Mouse (Mus musculus): ENCODE results near the gene Nup155. TPM values are rescaled to one million over a fixed set of nuclear protein-coding genes. Genes with fewer than 3 reads are reported as not detected.
"Not testable (repeated sequence)": the region's sequence is repeated elsewhere in the genome, so short reads cannot be mapped to it uniquely, and the experiment has no call there.

Gene Nup155
- total RNA-seq (2015; ENCODE audit: low replicate concordance) (8.5 and 17.3 TPM in 2 replicates), total RNA-seq (2017; ENCODE audit: low replicate concordance) (19.4 and 23.5 TPM in 2 replicates)

DNA sequence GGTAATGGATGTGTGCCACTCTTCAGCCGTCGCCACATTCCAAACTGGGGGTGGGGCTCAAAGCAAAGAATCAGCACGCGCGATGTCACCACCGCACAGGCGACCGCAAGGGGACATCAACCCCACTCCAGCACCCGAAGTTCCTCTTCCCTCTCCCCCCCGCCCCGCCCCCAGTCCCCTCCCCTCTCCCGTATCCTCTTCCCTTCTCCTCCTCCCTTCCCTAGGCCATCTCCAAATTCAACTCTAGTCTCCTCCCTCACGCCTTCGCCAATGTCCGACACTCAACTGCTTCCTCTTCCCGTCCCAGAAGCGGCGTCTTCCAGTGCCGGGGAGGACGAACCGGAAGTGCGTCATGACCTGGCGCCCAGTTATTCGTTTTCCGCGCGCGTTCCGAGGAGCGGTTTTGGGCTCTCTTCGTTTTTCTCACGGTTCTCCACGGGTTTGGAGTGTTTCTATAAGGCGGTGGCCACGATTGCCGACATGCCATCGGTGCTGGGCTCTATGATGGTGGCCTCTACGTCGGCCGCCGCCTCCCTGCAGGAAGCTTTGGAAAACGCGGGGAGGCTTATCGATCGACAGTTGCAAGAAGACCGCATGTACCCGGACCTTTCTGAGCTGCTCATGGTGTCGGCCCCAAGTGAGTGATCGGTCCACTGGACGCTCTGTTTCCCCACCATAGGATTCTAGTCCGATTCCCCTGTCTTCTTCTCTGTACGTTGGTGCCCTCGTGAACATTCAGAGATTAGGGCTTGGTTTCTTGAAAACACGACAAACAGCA, at the start of gene Nup155:
TSS of gene Nup155 (plus strand) at position 308 of the 778 bp plus-strand sequence.
- ATAC-seq (replicated peaks; ENCODE audit: low FRiP score, poor library complexity, severe bottlenecking): peak; percentile 99

GRCm38 (mm10) chr15:8065221-8065620, 43.9 kb upstream of the Nup155 start:
- ATAC-seq (replicated peaks; ENCODE audit: low FRiP score, poor library complexity, severe bottlenecking): no peak

DNA sequence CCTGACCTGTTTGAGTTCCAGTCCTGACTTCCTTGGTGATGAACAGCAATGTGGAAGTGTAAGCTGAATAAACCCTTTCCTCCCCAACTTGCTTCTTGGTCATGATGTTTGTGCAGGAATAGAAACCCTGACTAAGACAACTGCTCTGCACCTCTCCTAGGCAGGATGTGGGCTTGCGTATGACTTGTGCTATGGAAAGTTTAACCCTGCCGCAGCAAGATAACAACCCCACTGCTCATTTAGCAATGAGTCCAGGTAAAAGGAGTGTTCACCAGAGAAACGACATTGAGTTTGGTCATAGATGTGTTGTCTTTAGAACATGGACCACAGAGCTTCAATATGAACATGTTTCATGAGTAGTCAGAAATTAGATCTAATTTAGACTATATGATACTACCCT, 35.9 kb upstream of the Nup155 start:
- ATAC-seq (replicated peaks; ENCODE audit: low FRiP score, poor library complexity, severe bottlenecking): not testable (repeated sequence)

- ATAC-seq (replicated peaks; ENCODE audit: low FRiP score, poor library complexity, severe bottlenecking): no peak
Observed at GRCm38 (mm10) chr15:8082139-8082538, 26.9 kb upstream of the Nup155 start.

DNA sequence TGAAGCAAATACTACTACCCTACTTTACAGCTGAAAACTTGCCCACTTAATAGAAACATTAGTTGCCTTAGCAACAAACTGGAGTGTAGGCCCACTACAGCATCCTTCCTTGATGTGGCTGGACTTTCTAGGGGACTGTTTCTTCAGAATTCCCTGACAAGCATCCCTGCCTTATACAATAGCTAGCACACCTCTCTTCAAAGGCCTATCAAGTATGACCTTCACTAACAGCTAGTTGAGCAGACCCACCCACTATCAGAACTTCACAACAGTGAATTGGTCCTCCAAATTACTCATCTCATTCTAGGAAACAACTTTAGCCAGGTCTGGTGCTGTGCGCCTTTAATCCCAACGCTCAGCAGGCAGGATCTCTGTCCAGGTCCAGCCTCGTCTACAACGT, 21.8 kb upstream of the Nup155 start:
- no peak for ATAC-seq (replicated peaks; ENCODE audit: low FRiP score, poor library complexity, severe bottlenecking)

DNA sequence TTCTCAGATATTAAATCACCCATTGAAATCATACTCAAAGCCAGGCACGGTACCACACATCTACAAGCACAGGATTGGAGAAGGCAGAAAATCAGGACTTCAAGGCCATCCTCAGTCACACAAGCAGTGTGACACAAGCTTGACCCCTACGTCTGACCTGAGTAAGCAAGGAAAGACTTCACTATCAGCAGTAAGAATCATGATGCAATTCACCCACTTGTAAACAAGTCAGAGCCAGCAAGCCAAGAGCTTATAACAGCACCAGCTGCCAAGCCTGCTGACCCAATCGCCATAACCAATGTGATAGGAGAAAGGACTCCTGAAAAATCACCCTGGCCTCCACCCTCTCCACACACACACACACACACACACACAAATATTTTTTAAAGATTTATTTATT, 20.4 kb upstream of the Nup155 start:
- ATAC-seq (replicated peaks; ENCODE audit: low FRiP score, poor library complexity, severe bottlenecking): no peak

DNA sequence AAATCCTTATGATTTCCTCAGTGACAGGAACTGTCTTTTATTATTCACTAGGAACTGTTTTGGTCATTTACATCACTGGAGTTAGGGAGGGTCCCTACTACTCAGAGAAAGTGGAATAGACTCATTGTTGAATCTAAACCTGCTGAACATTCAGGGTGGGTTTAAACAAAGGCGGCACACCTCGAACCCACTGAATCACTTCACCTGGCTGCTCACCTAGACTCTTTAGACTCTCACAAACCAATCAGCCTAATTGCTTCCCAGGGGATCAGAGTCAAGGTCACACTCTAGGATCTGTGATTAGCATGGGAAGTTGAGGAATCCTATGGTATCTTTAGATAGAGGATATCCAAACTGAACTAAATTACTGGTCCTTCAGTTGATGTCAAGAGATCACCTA, 18.4 kb upstream of the Nup155 start:
- no peak for ATAC-seq (replicated peaks; ENCODE audit: low FRiP score, poor library complexity, severe bottlenecking)

DNA sequence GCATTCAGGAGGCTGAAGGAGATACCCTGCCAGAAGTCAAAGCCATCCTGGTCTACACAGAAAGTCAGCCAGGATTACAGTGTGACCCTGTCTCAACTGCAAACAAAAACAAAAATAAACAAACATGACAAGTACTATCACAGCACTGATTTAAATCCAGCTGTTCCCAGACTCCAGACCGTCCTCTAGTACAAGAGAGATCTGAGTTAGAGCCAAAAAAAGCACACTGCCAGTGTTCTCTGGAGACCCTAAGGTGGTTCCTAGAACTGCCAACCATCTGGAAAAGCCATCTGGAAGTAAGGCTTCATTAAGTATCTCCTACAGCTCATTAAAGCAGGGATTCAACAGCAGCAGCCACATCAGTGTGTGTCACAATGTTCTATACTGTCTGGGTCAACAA, 16.4 kb upstream of the Nup155 start:
- ATAC-seq (replicated peaks; ENCODE audit: low FRiP score, poor library complexity, severe bottlenecking): not testable (repeated sequence)

DNA sequence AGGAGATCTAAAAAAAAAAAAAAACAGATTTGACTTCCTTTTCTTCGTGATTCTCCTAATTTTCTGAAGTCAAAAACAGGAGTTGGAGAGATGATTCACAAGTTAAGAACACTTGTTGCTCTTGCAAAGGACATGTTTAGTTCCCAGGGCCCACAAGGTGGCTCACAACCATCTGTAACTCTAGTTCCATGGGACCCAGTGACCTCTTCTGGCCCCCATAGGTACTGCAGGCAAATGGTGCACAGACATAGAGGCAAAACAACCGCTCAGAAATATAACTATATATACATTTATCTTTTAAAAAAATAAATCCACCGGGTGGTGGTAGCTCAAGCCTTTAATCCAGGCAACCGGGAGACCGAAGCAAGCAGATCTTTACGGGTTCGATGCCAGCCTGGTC, 11.2 kb upstream of the Nup155 start:
- peak; percentile 81 for ATAC-seq (replicated peaks; ENCODE audit: low FRiP score, poor library complexity, severe bottlenecking)

DNA sequence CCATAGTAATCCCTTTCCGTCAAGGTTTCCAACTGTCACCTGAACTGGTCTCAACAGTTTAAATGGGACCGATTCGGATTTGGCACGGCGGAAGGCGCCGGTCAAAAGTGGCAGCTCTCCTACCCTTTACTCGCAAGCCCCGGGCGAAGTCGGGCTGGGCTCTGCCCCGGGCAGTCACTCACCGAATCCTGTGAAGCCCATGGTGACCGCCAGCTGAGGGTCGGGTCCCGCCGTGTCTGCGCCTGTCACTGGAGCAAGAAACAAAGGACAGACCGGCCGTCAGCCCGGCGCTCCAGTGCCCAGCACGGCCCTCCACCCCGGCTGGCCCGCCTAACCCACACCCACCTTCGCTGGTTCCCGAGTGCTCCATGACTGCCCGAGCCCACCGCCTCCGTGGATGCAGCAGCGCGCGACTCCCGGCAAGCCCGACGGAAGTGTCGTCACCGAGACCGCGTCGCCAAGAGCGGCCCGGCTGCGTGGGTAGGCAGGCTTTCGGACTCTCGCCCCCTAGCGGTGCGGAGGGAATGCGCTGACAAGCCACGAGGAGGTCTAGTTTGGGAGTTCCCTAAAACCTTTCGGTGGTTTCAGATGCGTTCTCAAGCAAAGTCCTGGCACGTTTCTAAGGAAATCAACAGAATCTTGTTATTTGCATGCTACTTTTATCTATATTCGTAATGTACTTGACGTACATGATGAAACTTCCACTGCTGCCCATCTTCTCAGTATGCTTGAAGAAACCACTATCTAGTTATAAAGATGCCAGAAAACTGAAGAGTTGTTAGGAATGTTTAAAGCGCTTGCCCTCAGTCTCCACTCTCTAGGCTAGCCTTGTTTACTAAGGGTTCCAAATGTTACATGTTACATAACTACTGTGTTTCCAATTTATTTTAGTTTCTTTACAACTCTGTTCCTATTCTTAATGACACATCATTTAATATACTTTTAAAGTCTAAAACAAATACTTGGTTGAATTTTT, 10.0 kb upstream of the Nup155 start, which contains the start of gene Wdr70:
TSS of gene Wdr70 (minus strand) at position 436 of the 976 bp plus-strand sequence.
- ATAC-seq (replicated peaks; ENCODE audit: low FRiP score, poor library complexity, severe bottlenecking): peak; percentile 98

GRCm38 (mm10) chr15:8101975-8102542, 7.0 kb upstream of the Nup155 start:
- not testable (repeated sequence) for ATAC-seq (replicated peaks; ENCODE audit: low FRiP score, poor library complexity, severe bottlenecking)

DNA sequence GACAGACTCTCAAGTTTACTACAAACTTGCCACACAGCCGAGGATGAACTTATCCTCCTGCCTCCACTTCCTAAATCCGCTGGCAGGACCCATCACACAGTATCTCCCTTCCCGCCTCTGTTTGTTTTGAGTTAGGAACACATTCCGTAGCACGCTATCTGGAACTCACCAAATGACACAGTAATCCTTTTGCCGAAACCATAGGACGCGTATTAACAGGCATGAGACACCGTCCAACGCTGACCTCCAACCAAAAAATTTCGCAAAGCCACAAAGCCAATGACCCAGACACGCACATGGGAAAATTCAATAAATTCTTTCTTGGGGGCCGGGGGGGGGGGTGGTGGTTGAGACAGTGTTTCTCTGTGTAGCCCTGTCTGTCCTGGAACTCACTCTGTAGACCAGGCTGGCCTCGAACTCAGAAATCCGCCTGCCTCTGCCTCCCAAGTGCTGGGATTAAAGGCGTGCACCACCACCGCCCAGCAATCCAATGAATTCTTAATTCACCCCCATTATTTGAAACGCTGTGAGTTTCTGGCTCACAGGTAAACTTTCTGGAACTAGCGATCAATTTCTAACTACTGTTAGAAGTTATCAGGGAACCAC, 610 bp upstream of the Nup155 start:
- ATAC-seq (replicated peaks; ENCODE audit: low FRiP score, poor library complexity, severe bottlenecking): no peak

DNA sequence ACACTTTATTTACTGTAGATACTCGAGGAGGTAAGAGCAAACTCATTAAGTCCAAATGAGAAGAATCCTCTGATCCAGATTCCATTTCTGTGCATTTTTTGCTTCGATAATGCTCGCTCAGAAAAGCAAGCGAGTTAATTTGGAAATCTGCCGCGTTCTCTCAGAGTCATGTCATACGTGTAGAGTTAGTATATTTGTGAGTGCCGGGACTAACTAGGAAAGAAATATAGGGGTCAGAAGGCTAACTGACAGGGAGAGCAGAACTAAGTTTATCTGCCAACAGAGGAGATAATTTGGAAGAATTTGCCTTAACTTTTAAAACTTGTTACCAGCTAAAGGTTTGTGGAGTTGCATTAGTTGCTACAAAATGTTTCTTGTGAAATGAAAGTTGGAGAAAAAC, 709 bp downstream of the Nup155 start:
- ATAC-seq (replicated peaks; ENCODE audit: low FRiP score, poor library complexity, severe bottlenecking): no peak

GRCm38 (mm10) chr15:8129281-8129680, 20.2 kb downstream of the Nup155 start:
- no peak for ATAC-seq (replicated peaks; ENCODE audit: low FRiP score, poor library complexity, severe bottlenecking)

- ATAC-seq (replicated peaks; ENCODE audit: low FRiP score, poor library complexity, severe bottlenecking): no peak
Observed at GRCm38 (mm10) chr15:8131268-8131667, 22.2 kb downstream of the Nup155 start.

- no peak for ATAC-seq (replicated peaks; ENCODE audit: low FRiP score, poor library complexity, severe bottlenecking)
Observed at GRCm38 (mm10) chr15:8131761-8132160, 22.7 kb downstream of the Nup155 start.

DNA sequence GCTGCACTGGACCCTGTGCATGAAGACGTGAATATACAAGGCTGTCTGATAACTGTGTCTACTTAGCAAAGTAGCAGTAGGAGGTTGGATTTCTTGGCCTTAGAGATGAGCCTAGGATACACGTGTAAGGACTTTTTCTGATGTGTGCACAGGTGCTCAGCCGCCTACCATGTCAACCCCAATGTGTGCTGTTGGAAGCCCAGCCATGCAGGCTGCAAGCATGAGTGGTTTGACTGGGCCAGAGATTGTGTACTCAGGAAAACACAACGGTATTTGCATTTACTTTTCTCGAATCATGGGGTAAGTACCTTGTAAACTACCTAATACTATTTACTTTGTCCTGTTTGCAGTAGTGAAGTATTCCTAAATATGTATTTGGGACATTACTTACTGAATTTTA, 26.5 kb downstream of the Nup155 start:
- ATAC-seq (replicated peaks; ENCODE audit: low FRiP score, poor library complexity, severe bottlenecking): no peak

DNA sequence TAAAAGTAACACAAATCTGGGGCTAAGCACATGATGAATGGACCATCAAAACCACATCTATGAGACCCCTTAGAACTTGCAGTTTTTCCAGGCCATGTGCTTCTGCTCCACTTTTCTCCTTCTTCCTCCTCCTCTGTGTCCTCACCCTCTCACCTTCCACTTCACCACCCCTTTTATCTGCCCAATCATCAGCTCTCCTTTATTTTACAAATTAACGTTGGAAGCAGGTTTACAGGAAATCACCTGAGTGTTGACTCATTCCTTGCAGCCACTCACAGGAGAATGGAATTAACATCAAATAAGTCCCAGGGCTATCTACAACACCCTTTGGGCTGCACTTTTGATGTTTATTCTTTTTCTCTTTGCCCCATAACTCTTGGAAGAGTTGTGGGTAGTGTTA, 52.8 kb downstream of the Nup155 start:
- ATAC-seq (replicated peaks; ENCODE audit: low FRiP score, poor library complexity, severe bottlenecking): no peak

GRCm38 (mm10) chr15:8168591-8169265, 59.7 kb downstream of the Nup155 start, which contains the start of gene Cplane1:
TSS of gene Cplane1 (plus strand) at chr15:8169106.
- ATAC-seq (replicated peaks; ENCODE audit: low FRiP score, poor library complexity, severe bottlenecking): peak; percentile 100

All from erythroblast, adult 5-6 weeks (primary cell).